Mouse (Mus musculus): ENCODE measurements around the gene Isg20. TPM values are rescaled to one million over a fixed set of nuclear protein-coding genes. Genes with fewer than 3 reads are reported as not detected.

Isg20 gene
- polyA plus RNA-seq (2015; fragmentation: Nextera tagmentation; extraction: Ambion mirVana): 0.49 and 1.4 TPM in 2 replicates

DNA sequence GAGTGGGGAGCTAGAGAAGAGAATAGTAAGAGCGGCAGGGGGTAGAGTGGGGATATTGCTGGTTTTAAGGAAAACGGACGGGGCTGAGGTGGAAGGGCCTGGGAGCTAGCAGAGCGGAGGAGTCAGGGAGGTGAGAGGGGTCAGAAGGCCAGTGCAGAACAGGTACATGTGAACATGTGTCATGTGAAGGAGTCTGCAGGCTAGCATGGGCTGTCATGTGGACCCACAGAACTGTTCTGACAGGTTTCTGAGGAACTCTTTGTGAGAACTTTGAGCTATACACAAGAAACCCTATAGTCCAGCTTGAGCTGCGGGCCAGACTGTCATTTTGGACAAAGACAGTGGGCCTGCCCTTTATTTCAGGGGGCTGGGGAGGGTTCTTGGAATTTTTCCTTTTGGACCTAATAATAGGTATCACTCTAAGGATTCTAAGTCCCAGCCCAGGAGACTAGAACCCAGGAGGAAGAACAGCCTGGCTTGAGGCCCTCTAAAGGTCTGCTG, at the start of gene Isg20:
Isg20 (plus strand) TSS at position 451 of the 501 bp plus-strand sequence.
- H3K36me3 ChIP-seq: peaks cover 6% of the 10 kb centered on the region; the same call in 1 of the 2 replicates
- 68% methylated on average over 5 of the region's 5 CpGs for WGBS
- H3K4me2 ChIP-seq: peak within 1 kb of the TSS; percentile 54
- H3K9me3 ChIP-seq: no peaks in the 10 kb centered on the region
- ATAC-seq (ENCODE audit: insufficient number of reproducible peaks, insufficient read depth, low FRiP score, low TSS enrichment, low read depth): no peak
- no peaks in the 10 kb centered on the region for H3K27me3 ChIP-seq
- H3K4me3 ChIP-seq: peak within 1 kb of the TSS; percentile 12; the same call in 1 of the 2 replicates
- H3K4me1 ChIP-seq: peaks cover 22% of the 10 kb centered on the region
- H3K27ac ChIP-seq: no peak within 1 kb of the TSS
- H3K9ac ChIP-seq: peak within 1 kb of the TSS; percentile 40

DNA sequence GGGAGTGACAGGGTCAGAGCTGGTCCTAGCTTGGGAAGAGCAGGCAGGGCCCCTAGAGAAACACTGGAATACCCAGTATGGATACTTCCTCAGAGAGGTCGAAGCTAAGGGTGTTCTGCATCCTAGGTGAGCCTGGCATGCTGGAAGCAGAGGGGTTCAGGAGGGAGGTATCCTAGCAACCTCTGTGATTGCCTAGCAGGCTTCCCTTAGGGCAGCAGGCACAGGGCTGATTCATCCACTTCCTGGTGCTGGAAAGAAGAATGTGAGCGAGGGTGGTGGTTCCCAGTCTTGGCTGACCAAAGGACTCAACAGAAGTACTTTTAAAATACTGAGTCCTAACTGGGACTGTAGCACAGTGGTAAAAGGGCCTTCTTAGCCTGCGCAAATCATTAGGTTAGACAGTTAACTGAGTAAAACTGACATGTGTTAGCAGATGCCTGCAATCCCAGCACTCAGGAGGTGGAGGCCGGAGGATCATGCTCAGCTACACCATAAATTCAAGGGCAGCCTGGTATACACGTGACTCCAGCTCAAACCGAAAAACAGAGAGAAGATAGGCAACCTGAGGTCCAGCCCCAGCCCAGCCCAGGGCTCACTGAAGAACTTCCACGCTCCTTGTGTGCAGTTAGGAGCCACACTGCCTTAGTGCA, 49.3 kb upstream of the Isg20 start:
- H3K9me3 ChIP-seq: no peaks in the 10 kb centered on the region
- no peak overlapping the region for H3K4me2 ChIP-seq
- ATAC-seq (ENCODE audit: insufficient number of reproducible peaks, insufficient read depth, low FRiP score, low TSS enrichment, low read depth): no peak
- no peak overlapping the region for H3K27ac ChIP-seq
- H3K27me3 ChIP-seq: no peaks in the 10 kb centered on the region
- H3K4me3 ChIP-seq: no peak overlapping the region
- 72% methylated on average over 7 of the region's 7 CpGs for WGBS
- no peaks in the 10 kb centered on the region for H3K36me3 ChIP-seq
- H3K4me1 ChIP-seq: no peaks in the 10 kb centered on the region
- no peak overlapping the region for H3K9ac ChIP-seq

DNA sequence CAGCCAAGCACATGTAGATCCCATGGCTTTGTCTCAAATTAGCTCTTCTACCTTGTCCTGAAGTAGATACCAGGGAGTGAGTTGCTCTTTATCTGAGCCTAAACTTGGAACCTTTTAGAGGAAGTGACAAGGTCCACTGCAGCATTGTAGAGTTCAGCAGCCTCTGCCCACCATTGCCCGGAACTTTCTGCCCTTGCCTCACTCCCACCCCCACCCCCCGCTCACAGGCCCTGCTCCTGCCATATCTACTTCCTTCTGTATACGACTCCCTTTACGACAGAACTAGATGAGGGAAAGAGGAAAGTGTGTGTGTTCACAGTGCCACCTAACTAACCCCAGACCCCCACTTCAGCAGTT, 48.8 kb upstream of the Isg20 start:
- H3K4me2 ChIP-seq: no peak overlapping the region
- no peaks in the 10 kb centered on the region for H3K36me3 ChIP-seq
- WGBS: 72% methylated on average over 4 of the region's 4 CpGs
- no peaks in the 10 kb centered on the region for H3K27me3 ChIP-seq
- H3K27ac ChIP-seq: no peak overlapping the region
- ATAC-seq (ENCODE audit: insufficient number of reproducible peaks, insufficient read depth, low FRiP score, low TSS enrichment, low read depth): no peak
- no peaks in the 10 kb centered on the region for H3K4me1 ChIP-seq
- H3K4me3 ChIP-seq: no peak overlapping the region
- no peak overlapping the region for H3K9ac ChIP-seq
- H3K9me3 ChIP-seq: no peaks in the 10 kb centered on the region

DNA sequence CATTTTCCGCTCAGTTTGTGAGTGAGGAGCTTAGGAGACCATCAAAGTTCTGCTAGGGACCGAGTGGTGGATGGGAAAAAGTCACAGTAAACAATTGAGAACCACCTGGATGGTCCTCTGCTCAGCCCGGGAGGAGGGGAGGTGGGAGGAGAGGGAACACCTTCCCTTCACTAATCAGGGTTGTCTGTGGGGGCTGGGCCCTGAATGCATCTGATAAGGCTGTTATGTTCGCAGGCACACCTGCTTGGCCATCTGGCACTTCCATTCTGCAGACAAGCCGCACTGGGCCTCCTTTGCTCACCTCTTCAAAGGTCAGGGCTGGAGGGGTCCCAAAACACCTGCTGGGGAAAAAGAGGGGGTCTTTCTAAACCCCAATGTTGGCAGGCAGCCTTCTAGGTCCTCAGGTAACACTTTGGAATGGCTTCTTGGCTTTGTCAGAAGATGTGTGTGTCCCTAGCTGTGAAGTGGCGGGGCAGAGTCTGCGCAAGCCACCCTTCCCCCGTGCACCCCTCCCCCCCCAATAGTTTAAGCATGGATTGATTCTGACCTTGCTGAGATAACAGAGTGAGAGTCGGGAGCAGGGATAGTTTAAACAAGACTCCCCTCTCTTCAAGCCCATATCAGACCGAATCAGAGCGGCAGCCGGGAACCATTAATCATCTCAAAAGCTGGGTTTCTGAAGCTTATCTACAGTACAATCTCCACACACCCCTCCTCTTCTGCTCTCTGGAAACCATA, 47.8 kb upstream of the Isg20 start:
- Histone ChIP-seq H3K4me3 (no peak overlapping the region), H3K9me3 (no peaks in the 10 kb centered on the region), H3K9ac (no peak overlapping the region), H3K4me2 (no peak overlapping the region), H3K27me3 (no peaks in the 10 kb centered on the region), H3K4me1 (no peaks in the 10 kb centered on the region), H3K36me3 (no peaks in the 10 kb centered on the region), H3K27ac (no peak overlapping the region)
- 51% methylated on average over 12 of the region's 12 CpGs for WGBS
- ATAC-seq (ENCODE audit: insufficient number of reproducible peaks, insufficient read depth, low FRiP score, low TSS enrichment, low read depth): no peak

DNA sequence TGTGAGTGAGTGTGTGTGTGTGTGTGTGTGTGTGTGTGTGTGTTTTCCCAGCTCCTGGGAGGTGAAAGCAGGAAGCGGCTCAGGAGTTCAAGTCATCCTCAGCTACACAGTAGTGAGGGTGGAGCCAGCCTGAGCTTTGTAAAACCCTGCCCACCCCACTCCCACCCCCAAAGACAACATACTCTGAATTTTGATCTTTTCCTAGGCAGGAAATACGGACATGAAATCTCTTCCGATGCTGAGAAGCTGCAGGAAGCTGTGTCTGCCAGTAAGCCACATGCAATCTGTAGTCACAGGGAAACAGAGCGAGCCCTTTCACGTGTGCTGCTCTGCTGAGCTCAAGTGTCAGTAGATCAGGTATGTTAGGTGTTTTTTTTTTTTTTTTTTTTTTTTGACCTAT, 44.5 kb upstream of the Isg20 start:
- Histone ChIP-seq H3K27me3 (no peaks in the 10 kb centered on the region), H3K4me2 (no peak overlapping the region), H3K4me1 (no peaks in the 10 kb centered on the region), H3K4me3 (no peak overlapping the region), H3K27ac (no peak overlapping the region), H3K36me3 (no peaks in the 10 kb centered on the region), H3K9me3 (no peaks in the 10 kb centered on the region), H3K9ac (no peak overlapping the region)
- WGBS: 60% methylated on average over 5 of the region's 5 CpGs
- ATAC-seq (ENCODE audit: insufficient number of reproducible peaks, insufficient read depth, low FRiP score, low TSS enrichment, low read depth): no peak

DNA sequence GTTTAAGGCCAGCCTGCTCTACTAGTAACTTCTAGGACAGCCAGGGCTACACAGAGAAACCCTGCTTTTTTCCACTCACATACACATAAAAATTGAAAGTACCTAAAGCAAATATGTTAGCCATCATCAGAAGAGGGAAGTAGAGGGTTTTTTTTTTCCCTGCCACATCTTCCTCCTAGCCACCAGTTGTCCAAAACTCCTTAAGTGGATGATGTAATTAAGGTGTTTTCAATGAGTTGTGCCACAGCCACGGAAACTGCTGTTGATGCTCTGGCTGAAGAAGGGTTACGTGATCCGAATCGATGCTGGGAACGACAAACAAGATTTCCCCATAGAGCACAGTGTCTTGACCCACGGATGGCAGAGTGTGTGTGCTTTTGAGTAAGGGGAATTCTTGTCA, 40.9 kb upstream of the Isg20 start:
- Histone ChIP-seq H3K4me1 (no peaks in the 10 kb centered on the region), H3K27ac (no peak overlapping the region), H3K9me3 (no peaks in the 10 kb centered on the region), H3K36me3 (no peaks in the 10 kb centered on the region), H3K4me2 (no peak overlapping the region), H3K27me3 (no peaks in the 10 kb centered on the region; the same call in 1 of the 2 replicates), H3K4me3 (no peak overlapping the region), H3K9ac (no peak overlapping the region)
- 83% methylated on average over 6 of the region's 6 CpGs for WGBS
- no peak for ATAC-seq (ENCODE audit: insufficient number of reproducible peaks, insufficient read depth, low FRiP score, low TSS enrichment, low read depth)

DNA sequence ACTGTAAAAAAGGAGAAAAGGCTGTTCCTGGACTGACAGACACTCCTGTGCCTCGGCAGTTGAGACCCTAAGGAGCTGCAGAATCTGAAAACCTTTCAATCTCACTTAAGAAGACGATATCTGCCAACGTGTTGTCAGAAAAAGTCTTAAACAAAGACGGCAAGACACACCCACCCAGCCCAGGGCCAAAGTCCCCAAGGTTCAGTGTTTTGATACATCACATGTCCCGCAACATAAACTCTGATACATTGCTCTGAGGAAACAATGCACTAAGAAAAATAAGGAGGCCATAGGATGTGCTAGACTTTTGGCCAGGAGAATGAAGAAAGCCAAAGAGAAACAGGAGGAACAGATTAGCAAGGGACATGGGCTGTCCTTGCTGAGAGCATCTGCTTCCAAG, 40.4 kb upstream of the Isg20 start:
- no peak overlapping the region for H3K4me2 ChIP-seq
- no peaks in the 10 kb centered on the region; the same call in 1 of the 2 replicates for H3K27me3 ChIP-seq
- no peaks in the 10 kb centered on the region for H3K9me3 ChIP-seq
- 80% methylated on average over 5 of the region's 5 CpGs for WGBS
- ATAC-seq (ENCODE audit: insufficient number of reproducible peaks, insufficient read depth, low FRiP score, low TSS enrichment, low read depth): no peak
- H3K36me3 ChIP-seq: no peaks in the 10 kb centered on the region
- H3K9ac ChIP-seq: no peak overlapping the region
- no peak overlapping the region for H3K27ac ChIP-seq
- no peaks in the 10 kb centered on the region for H3K4me1 ChIP-seq
- H3K4me3 ChIP-seq: no peak overlapping the region

DNA sequence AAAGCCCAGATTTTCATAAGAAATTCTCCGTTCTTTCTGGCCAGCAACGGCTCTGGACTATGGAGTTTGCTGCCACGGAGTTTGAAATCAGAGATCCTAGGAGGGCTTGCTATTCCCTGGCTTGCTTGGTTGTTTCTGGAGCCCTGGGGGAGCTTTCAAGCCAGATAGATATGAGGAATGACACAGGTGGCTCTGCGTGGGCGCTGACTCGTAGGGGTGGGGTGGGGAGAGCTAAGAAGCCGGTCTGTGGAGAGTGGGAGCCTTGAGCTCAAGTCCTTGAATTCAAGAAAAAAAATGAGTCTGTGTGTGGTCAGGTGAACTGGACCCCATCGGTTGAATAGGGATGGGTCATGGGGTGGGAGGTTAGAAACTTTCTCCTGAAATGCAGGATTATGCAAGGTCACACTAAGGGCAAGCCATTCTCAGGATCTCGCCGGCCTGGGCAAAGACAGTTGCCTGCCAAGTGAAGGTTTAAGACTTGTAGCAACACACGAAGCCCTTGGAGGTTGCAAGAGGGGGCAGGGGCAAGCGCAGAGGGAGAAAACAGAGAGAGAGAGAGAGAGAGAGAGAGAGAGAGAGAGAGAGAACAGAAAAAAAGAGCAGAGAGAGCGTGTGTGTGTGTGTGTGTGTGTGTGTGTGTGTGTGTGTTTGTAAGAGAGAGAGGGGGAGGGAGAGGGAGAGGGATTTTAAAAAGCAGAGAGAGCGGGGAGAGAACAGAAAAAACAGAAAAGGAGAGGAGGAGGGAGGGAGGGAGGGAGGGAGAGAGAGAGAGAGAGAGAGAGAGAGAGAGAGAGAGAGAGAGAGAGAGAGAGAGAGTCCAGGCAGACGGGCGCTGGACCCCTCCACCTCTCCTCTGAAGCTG, 31.4 kb upstream of the Isg20 start:
- H3K9me3 ChIP-seq: no peaks in the 10 kb centered on the region

DNA sequence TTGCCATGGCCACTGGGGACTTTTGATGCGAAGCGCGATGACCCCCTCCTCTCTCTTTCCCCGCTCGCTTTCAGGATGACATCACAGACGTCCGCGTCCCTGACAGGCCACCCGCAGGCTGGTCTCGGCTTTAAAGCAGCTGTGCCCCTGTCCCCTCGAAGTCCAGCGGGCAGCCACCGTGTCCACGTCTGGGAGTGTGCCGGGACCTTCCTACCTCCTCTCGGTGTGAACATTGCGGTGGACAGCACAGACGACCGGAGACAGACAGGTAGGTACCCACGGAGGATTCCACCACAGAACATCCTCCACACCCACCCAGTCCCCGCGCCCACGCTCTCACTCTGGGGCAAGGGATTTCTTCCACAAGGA, 30.8 kb upstream of the Isg20 start:
- H3K4me2 ChIP-seq: peak overlapping the region; percentile 62
- H3K9me3 ChIP-seq: no peaks in the 10 kb centered on the region
- H3K9ac ChIP-seq: peak overlapping the region; percentile 54; the same call in 1 of the 2 replicates
- peaks cover 78% of the 10 kb centered on the region for H3K27me3 ChIP-seq
- H3K4me1 ChIP-seq: peaks cover 15% of the 10 kb centered on the region
- no peaks in the 10 kb centered on the region for H3K36me3 ChIP-seq
- WGBS: 2% methylated on average over 23 of the region's 23 CpGs
- peak overlapping the region; percentile 39 for H3K4me3 ChIP-seq
- H3K27ac ChIP-seq: no peak overlapping the region
- ATAC-seq (ENCODE audit: insufficient number of reproducible peaks, insufficient read depth, low FRiP score, low TSS enrichment, low read depth): no peak

More for the DNA sequence above, 31.4 kb upstream of the Isg20 start:
- WGBS: 14% methylated on average over 16 of the region's 16 CpGs
- Histone ChIP-seq H3K27ac (no peak overlapping the region), H3K4me3 (peak overlapping the region; percentile 39), H3K27me3 (peaks cover 76% of the 10 kb centered on the region), H3K9ac (peak overlapping the region; percentile 54; the same call in 1 of the 2 replicates), H3K4me1 (peaks cover 15% of the 10 kb centered on the region), H3K36me3 (no peaks in the 10 kb centered on the region), H3K4me2 (peak overlapping the region; percentile 62)
- no peak for ATAC-seq (ENCODE audit: insufficient number of reproducible peaks, insufficient read depth, low FRiP score, low TSS enrichment, low read depth)

DNA sequence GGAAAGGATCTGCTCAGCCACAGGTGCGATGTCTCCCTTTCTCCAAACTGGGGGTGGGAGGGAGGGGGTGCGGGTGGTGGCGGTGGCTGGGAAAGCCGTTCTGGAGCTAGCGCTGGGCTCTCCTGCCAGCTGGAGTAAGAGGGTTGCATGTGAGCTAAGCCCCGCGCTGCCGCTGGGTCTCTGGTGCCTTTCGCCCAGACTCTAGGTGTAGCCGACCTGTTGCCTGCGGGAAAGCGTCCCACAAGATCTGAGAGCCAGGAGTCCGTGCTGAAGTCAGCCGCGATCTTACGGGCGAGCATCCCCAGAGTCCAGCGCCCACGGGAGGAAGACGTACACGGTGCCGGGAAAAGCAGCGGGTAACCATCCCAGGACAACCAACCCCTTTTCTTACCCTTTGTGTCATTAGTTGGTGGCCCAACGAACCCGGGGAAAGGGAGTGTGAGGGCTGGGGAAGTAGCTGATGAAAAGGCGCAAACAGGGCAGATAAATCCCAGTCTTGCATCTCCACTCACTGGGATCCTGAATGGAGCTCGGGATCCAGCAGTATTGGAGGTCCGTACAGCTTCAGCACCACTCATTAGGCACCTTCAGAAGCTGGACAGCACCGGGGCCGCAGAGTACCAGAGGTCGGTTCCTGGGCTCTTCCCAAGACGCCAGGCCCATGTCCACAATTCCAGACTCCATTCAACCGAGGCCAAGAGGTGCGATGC, 30.1 kb upstream of the Isg20 start:
- peaks cover 20% of the 10 kb centered on the region for H3K4me1 ChIP-seq
- ATAC-seq (ENCODE audit: insufficient number of reproducible peaks, insufficient read depth, low FRiP score, low TSS enrichment, low read depth): no peak
- 1% methylated on average over 34 of the region's 34 CpGs for WGBS
- H3K9me3 ChIP-seq: no peaks in the 10 kb centered on the region
- no peak overlapping the region for H3K9ac ChIP-seq
- H3K27me3 ChIP-seq: peaks cover 83% of the 10 kb centered on the region
- peak overlapping the region; percentile 62 for H3K4me2 ChIP-seq
- H3K27ac ChIP-seq: no peak overlapping the region
- H3K4me3 ChIP-seq: peak overlapping the region; percentile 39
- H3K36me3 ChIP-seq: no peaks in the 10 kb centered on the region

DNA sequence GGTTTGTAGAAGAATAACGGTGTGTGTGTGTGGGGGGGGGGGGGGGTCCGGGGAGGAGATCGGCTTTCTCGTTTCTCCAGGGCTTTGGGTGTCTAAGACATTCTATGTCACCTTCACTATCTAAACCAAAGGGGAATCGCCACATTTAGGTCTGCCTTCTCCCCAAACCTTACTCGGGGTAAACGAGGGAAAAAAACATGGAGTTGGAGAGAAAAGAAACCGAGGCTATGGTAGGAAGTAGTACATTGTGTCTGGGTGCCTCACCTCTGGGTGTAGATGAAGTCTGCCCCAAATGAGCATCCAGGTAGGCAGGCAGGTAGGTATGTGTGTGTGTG, 29.5 kb upstream of the Isg20 start:
- no peak overlapping the region for H3K9ac ChIP-seq
- peak overlapping the region; percentile 39; the same call in 1 of the 2 replicates for H3K4me3 ChIP-seq
- H3K36me3 ChIP-seq: no peaks in the 10 kb centered on the region
- WGBS: 8% methylated on average over 8 of the region's 8 CpGs
- no peaks in the 10 kb centered on the region for H3K9me3 ChIP-seq
- no peak overlapping the region for H3K27ac ChIP-seq
- peaks cover 20% of the 10 kb centered on the region for H3K4me1 ChIP-seq
- peaks cover 88% of the 10 kb centered on the region for H3K27me3 ChIP-seq
- no peak for ATAC-seq (ENCODE audit: insufficient number of reproducible peaks, insufficient read depth, low FRiP score, low TSS enrichment, low read depth)
- peak overlapping the region; percentile 62 for H3K4me2 ChIP-seq
